Mouse (Mus musculus) cerebellum, adult 2 months (tissue): Measurements from ENCODE around the gene Rxylt1.

Experiments used
- CTCF ChIP-seq: fragments of 200-500 bp; IDR thresholded peaks from 2 replicates; pipeline ENCODE4 v1.5.1; 2011; ENCODE audit warnings: low read depth, mild to moderate bottlenecking, control low read depth, low read length, moderate library complexity, borderline replicate concordance; ENCODE audit not compliant: insufficient read depth
- POLR2A ChIP-seq: fragments of 200-500 bp; IDR thresholded peaks from 2 replicates; pipeline ENCODE4 v1.6.1; 2011; ENCODE audit warnings: low read length, control low read depth, borderline replicate concordance; ENCODE audit not compliant: insufficient read depth

DNA sequence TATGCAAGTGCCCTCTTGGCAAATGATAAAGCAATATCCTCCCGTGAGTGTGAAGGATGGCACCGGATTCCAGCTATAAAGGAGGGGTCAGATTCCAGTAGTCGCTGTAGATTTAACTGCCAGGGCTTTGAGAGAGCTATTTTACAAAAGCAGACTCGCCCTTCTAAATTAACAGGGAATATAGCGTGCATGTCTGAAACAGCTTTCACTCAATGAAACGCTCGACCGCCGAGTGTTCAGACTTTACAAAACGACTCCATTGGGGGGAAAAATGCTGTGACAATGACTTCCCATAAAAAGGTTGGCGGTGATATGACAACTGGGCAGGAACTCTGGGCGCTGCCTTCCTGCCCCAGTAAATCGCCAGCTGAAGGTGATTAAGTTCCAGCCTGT, 50.7 kb downstream of the Rxylt1 start:
- TF ChIP-seq CTCF (no peak), POLR2A (no peak)
